Mouse (Mus musculus) cerebellum, postnatal 36 days (tissue): Measurements from ENCODE around the gene Dtx3l.
"Not testable (repeated sequence)": the region's sequence is repeated elsewhere in the genome, so short reads cannot be mapped to it uniquely, and the experiment has no call there.

ENCODE experiments used
- DNase-seq, 2 experiments: peaks; one replicate each; pipeline ENCODE4 v3.0.0; 2021 to 2022; ENCODE audit warnings: mixed read lengths in 2 of 2

Dtx3l gene

DNA sequence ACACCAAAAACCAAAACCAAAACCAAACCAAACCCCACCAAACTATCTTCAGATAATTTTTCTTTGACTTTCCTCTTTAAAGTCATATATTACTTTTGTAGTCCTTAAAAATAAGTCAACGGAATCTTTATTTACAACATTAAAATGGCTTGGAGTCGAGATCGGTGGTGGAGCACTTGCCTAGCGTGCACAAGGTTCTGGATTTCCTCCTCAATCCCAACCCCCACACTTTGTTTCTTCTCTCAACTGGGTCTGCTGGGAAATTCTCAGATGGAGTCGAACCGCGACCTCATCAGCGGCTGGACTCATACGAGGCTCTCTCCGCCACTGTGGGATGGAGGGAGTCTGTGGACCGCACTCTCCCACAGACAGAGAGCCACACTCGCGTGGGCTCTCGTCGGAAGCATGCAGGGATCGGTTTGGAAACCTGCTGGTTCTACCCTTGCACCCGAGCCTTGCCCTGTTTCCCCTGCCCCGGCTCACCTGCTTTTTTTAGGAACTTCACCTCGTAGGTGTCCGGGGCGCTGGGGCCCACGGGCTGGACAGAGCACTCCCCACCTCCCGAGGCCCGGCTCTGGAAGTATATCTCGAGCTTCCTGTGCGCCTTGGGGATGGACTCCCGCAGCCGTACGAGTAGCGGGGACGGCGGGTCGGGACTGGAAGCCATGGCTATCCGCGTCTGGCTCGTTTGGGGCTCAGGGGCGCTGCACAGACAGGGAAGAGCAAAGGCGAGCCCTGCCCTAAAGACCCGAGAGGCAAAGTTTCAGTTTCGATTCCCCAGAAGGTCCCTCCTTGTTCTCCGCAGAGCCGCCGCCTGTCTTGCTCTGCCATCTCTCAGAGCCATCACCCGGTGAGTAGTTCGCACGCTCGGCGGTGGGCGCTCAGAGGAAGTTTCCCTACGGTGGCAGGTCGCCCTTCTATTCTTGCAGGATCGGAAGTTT lies at the start of gene Dtx3l, which contains the start of gene Parp9:
Gene Dtx3l, minus strand, starts transcription at position 941 of the 941 bp plus-strand sequence.
Gene Parp9, plus strand, starts transcription at position 260 of the 941 bp plus-strand sequence.
- peak; percentile 23 to 34 for DNase-seq

DNA sequence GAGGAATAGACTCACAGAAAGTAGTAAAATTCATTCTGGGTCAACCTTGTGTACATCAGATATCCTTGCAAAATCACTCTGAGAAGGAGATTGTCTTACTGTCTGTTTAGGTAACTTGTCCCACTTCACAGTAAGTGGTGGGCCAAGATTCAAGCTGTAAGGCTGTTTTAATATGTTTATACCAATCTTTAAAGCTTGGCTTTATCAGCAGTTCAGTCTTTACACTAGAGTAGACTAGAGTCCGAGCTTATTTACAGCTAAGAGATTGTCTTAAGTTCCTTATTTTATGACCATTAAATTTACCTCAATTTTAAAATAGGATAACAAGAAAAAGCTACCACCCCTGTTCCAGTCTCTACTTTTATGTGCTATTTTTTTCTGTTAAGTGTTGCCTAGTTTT lies 49.0 kb upstream of the Dtx3l start:
- DNase-seq, result no peak

DNA sequence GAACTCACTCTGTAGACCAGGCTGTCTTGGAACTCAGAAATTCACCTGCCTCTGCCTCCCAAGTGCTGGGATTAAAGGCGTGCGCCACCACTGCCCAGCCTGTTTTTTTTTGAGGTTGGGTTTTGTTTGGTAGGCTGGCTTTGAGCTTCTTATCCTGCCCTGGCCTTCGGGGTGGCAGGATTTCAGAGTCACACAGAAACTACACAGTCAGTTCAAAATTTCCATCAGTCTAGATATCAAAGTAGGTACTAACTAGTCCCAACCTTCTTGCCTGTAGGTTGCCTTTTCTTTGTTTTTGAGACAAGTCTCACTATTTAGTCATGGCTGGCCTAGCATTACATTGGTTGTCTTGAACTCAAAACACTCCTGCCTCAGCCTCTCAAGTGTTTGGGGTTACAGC lies 45.5 kb upstream of the Dtx3l start:
- no peak for DNase-seq

DNA sequence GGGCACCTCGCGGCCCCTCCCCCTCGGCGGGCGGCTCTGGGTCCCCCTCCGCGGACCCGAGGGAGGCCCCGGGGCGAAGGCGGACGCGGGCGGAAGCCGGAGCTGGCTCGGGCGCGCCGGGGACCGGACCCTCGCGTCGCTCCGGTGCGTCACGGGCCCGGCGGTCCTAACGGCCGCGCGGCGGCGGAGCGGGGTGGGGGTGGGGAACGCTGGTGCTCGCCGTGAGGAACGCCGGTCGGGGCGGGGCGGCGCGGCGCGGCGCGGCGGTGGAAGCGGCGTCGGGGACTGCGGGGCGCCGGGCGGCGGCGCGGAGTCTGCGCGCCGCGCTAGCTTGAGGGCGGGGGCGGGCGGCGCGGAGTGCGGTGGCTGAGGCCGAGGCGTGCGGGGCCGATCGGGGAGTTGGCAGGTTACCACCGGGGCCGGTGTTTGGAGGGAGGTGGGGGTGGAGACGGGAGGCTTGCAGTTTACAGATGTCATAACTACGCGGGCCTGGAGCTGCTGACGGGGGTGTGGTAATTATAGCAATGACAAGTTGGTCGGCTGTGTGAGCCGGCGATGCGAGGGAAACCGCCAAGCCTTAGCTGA lies 44.7 kb upstream of the Dtx3l start:
- DNase-seq, result peak; percentile 63 to 74

DNA sequence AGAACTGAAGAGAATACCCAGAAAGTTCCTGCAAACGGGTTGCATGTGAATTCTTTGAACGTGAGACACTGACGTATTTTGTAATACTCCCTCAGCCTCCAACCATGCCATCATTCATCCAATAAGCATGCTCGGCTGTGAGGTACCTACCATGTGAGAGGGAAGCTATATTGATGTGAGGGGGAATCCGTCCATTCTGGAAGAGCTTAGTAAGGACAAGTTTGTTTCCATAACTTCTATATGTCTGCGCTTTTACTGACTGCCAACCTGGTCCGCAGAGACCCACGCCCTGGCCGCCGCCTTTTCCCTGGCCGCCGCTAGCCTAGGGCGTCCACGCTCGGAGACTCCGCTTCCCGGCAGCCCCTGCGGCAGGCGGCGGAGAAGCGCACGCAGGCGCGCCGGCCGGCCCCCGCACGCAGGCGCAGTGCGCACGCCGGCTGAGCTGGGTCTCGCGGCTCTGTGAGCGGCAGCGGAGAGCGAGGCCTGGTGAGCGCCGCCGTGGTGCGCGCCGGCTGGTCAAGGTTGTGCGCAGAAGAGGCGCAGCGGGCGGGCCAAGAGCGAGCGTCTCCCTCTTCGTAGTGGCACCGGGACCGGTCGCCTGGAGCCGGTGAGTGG lies 44.1 kb upstream of the Dtx3l start:
- DNase-seq, result peak; percentile 91 to 94

DNA sequence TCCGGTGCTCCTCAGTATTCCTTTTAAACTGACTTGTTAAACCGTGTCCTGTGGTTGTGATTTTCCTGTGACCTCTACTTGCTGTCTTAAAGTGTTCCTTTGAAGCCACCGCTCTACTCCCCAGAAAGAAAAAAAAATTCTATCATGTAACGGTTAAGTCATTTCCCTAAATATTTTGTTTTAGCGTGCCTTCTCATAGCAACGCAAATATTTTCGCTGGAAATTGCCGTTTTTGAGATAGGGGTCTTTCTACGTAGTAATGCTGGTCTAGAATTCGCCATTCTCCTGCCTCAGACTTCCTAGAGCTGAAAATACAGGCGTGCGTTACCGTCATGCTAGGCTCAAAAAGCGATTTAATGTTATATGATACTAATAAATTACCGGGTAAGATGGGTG lies 43.6 kb upstream of the Dtx3l start:
- no peak for DNase-seq

DNA sequence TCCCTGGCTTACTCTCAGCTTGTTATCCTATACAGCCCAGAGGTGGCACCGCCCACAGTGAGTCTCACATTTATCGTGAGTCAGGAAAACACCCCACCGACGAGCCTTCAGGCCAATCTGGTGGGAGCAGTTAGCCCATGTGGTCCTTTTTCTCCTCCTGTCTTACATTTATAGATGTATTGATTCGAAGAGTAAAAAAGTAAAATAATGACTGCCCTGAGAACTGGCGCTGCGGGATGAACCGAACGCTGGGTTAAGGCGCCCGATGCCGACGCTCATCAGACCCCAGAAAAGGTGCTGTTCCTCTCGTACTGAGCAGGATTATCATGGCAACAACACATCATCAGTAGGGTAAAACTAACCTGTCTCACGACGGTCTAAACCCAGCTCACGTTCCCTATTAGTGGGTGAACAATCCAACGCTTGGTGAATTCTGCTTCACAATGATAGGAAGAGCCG lies 42.4 kb upstream of the Dtx3l start:
- DNase-seq, result peak; percentile 97 to 100

DNA sequence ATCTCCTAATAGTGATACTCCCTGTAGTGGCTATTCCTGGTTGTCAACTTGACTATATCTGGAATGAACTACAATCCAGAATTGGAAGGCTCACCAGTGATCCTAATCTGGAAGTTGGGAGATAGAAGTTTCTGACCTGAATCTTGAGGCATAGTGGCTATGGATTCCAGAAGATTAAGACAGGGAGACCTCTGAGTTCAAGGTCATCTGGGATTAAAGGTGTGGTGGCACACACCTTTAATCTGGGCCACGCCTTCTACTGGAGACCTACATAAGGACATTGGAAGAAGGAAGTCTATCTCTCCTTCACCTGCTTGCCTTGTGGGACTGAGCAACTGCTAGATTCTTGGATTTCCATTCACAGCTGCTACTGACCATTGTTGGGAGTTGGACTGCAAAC lies 39.5 kb upstream of the Dtx3l start, which contains the start of gene Kpna1:
Gene Kpna1, plus strand, starts transcription at position 301 of the 400 bp plus-strand sequence.
- not testable (repeated sequence) for DNase-seq

DNA sequence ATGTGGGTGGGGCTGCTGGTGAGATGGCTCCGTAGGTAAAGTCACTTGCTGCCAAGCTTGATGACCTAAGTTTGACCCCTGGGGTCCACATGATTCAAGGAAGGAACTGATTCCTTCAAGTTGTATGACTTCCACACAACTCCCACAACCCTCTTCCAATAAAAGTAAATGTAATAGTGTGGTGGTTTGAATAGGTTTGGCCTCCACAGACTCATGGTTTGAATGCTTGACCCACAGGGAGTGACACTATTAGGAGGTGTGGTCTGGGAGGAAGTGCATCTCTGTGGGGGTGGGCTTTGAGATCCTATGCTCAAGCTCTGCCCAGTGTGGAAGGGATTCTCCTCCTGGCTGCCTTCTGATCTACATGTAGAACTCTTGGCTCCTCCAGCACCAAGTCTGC lies 35.1 kb upstream of the Dtx3l start:
- no peak for DNase-seq

DNA sequence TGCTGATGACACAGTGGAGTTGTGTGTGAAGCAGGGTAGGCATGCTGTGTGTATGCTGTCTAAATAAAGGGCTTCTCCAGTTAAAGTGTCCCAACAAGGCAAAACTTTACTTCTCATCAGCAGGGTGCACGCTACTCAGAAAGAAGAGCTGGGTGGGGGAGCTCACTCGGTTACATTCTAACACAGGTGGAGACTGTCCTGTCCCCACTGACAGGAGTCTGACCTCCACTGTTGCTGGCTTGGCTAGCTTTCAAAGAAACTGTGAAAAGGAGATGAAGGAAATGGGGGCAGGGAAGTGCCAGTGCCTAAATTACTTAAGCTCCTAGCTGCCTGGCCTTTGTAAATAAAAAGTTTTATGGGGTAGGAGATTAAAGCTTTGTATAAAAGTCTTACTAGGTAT lies 29.2 kb upstream of the Dtx3l start:
- DNase-seq, result no peak

DNA sequence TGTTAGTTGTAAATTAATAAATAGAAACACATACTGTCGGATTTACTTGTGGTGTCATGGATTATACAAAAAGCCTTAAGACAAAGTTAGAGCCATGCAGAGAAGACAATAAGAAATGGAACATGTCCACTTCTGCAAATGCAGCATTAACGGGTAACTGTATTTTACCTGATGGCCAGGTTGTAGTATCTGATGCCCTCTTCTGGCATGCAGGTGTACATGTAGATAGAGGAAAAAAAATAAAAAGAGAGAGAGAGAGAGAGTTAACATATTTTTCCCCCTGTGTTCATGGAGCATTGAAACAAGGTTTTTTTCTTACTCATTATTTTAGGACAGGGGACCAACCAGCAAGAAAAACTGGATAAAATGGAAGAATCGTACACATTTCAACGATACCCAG lies 28.4 kb upstream of the Dtx3l start:
- no peak for DNase-seq

DNA sequence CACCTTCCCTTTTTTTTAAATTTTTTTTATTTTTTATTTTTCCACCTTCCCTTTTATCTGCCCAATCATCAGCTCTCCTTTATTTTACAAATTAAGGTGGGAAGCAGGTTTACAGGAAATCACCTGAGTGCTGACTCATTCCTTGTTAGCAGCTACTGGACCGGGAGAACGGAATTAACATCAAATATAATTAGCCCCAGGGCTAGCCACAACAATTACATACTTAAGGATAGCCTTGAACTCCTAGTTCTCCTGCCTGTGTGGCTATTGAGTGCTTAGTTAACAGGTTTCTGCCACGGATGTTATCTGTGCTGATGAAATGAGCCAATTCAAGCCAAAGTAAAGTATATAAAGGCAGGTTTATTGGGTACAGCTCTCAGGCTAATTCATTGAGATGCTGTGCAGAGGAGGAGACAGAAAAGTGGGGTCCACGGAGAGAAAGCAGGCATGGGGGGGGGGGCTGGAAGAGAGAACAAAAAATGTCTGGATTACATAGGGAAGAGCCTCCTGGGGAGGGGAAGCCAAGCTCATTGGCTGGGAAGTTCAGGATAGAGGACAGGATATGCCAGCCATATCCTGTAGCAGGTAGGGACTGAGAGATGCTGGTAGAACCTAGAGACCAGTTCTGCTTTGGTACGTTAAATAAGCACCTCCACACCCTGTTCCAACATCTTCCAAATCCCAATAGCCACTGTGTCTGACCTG lies 27.6 kb upstream of the Dtx3l start:
- DNase-seq, result no peak

DNA sequence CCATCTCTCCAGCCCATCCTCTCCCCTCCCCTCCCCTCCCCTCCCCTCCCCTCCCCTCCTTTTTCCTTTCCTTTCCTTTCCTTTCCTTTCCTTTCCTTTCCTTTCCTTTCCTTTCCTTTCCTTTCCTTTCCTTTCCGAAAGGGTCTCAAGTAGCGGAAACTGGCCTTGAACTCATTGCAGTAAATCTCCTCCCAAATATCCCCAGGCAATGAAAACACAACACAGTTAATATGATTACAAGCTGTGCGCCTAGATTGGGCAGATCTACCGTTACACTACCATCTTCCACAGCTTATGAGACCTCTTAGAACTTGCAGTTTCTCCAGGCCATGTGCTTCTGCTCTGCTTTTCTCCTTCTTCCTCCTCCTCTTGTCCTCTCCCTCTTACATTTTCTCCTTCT lies 27.0 kb upstream of the Dtx3l start:
- not testable (repeated sequence) for DNase-seq

DNA sequence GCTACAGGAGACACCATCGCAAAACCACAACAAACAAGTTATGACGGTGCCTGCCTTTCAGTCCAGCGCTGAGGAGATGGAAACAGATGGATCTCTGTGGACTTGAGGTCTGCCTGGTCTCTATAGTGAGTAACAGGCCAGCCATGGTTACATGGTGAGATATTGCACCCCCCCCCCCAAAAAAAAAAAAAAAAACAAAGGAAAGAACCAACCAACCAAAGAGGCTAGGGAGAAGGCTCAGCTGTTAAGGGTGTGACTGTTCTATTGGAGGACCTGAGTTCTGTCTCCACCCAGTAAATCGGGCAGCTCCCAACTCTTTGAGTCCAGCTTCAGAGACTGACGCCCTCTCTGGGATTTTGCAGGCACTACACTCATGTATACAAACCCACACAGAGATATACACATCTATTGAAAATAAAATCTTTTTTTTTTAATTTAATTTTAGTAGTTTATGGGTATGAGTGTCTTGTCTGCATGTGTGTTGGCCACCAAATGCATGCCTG lies 13.7 kb upstream of the Dtx3l start:
- DNase-seq, result no peak

DNA sequence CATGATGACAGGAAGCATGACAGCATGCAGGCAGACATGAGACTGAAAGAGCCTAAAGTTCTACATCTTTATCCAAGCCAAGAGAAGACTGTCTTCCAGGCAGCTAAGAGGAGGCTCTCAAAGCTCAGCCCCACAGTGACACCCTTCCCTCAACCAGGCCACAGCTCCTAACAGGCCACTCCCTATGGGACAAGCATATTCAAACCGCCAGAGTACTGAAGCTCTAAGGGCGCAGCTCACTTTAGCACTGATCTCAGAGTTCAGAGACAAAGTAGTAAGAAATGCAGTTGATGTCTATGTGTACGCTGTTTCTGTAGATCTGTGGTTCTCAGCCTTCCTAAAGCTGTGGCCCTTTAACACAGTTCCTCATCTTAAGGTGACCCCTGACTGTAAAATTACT lies 12.3 kb upstream of the Dtx3l start:
- no peak for DNase-seq

DNA sequence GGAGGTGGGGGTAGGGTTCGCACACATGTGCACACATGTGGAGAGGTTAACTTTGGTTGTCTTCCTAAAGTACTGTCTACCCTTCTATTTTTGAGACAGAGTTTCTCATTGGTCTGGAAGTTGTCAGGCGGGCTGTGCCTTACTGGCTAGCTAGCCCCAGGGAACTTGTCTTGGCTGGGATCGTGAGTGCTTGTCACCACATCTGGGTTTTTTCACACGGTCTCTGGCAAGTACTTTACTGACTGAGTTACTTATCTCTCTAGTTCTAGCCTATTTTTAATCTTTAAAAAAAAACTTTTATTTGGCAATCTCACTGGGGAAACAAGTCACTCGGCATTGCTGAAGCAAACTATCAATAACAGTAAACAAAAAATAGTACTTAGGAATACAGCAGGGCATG lies 10.3 kb upstream of the Dtx3l start:
- DNase-seq, result no peak

DNA sequence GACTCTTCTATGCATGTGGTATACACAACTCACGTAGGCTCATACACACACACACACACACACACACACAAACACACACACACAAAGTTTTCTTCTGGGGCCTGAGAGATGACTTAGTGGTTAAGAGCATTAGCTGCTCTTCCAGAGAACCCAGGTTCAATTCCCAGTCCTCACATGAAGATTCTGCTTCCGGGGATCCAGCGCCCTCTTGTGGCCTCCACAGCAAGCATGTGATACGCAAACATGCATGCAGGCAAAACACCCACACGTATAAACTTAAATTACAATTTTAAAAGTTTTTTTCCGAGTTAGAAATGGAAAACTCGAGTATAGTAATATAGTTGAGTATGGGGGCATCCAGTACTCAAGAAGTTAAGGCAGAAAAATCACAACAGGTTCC lies 2.4 kb upstream of the Dtx3l start:
- DNase-seq, result no peak

DNA sequence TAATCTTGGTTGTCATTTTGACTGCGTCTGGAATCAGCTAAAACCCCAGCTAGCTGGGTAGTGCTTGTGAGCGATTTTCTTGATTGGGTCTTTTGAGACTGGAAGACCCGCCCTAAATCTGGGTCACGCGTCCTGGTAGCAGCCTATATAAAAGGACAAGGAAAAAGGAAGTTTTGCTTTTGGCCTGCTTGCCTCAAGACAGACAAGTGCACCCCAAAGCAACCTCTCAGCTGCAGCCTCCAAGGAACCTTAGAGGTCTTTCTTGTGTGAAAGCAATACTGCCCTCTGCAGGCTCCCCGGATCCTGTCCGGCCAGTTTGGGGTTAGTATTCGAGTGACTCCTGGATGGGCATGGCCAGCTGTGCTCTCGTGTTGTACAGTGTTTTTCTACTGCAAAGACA lies 739 bp upstream of the Dtx3l start:
- peak; percentile 65 to 67 for DNase-seq

DNA sequence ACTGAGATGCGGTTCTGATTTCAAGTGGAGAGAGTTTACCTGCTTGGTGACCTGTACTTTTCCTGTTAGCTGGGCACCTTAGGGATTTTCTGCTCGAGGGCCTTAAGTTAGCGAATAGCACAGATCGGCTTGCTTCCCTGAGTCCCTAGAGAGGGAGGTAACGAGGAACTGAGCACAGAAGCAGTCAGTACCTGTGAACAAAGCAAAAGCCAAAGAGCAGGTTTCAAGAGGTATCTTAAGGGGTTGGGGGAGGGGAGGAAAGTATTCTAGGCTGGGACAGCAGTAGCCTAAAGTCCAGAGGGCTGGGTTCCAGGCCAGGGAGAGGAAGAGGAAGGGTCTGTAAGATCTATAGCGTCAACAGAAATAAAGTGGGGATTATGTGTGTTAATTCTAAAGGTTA lies 310 bp upstream of the Dtx3l start:
- no peak for DNase-seq

DNA sequence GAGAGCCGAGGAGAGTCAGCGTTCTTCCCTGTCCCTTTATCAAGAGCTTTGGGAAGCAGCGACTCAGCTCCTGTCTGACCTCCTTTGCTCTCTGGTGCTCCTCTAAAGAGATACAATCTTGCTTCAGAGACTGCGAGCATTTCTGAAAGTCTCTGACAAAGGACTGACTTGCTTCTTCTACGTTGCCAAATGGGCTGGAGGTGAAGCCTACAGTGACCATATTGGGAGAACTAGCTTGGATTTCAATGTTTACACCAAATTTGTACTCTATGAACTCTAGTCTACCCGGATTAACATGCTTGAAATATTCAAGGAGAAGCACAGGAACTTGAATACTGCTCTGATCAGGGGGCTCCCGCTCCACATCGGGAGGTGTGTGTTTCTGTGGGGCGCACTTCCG lies 5.8 kb downstream of the Dtx3l start:
- DNase-seq, result no peak

DNA sequence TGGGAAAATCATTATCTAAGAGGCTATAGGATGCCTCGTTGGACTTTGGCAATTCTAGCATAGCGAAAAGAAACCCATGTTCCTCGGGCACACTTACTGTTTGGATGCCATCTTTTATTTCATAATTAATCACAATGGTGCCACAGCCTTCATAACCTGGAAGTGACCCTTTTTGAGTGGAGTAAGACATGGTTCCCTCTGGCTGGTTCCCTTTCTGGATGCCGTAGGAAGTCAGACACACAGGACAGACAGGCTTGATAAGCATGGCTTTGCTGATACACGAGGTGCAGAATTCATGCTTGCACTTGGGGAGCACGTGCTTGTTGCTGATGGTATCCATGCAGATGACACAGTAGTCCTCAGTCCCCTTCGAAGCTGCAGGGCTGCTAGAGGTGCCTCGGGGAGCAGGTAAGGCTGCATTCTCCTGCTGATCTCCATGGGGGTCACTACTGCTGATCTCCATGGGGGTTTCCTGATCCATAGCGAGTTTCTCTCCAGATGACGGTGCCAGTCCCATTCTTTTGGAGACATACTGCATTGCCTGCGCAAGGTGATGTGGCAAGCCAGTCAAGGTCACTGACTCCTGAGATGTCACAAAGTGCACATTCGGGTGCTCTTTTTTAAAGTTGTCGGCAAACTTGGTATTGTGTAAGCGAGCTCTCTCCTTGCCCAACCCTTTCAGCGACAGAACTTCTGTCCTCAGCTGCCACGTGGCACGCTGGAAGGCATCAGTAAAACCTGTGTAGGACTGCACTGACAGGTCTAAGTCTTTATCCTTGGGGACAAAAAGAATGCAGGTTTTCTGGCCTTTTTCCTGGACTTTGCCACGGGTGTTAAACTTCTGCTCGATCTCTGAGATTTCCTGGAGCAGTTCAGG lies 6.5 kb downstream of the Dtx3l start:
- DNase-seq, result no peak

DNA sequence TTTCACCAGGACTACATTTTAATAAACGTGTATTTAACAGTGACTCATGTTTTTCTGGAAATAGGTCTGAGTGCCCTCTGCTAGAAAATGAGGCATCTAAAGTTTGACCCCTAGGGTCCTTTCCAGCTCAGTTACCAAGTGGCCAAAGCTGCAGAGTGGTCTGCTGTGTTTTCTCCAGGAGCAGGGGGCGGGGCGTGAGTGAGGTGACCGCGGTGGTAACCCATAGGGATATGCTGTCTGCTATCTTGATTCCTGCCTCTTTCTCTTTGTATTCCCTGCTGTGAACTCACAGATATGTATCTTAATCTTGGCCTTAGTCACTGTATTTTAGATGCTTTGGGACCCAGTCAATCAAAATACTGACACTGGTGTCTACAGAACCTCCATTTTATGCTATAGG lies 14.6 kb downstream of the Dtx3l start:
- DNase-seq, result no peak
